Comparison of ENCODE assay signal across 31 mouse cellular contexts in genomic region chr13:34956901-34957300, GRCm38 (mm10). TPM values are rescaled to one million over a fixed set of nuclear protein-coding genes. Genes with fewer than 3 reads are reported as not detected.
A peak's percentile ranks its signal among the peaks of the same experiment; 100 is the strongest.
DNase-seq lines count a peak whose midpoint lies in the region; ATAC-seq and TF ChIP-seq lines count a peak whose summit lies in the region.
"Had no signal": no experiment of that assay in that cellular context is flagged by ENCODE, and none has a peak within 500 bp of the region (broad histone marks: within the 10 kb centered on the region; RNA-seq: fewer than 3 reads in every experiment).

No protein-coding gene starts in this region.

- TF ChIP-seq CTCF in liver, postnatal 0 days (IDR thresholded peaks at IDR 0.05; ENCODE audit: low read depth): no peak

- H3K9me3 ChIP-seq in liver, embryonic 11.5 days (ENCODE audit: control insufficient read depth, low read length): no peaks in the 10 kb centered on the region
- no peaks in the 10 kb centered on the region for H3K9me3 ChIP-seq in liver, postnatal 0 days (ENCODE audit: low read length)
- H3K9me3 ChIP-seq in hindbrain, embryonic 13.5 days: no peaks in the 10 kb centered on the region
- H3K9me3 ChIP-seq: forebrain, embryonic 13.5 days; limb, embryonic 12.5 days had no signal

- no peak overlapping the region for H3K4me3 ChIP-seq in liver, embryonic 11.5 days (ENCODE audit: low read depth, low read length)
- no peak overlapping the region for H3K4me3 ChIP-seq in liver, postnatal 0 days (ENCODE audit: low read depth, low read length)
- no peak overlapping the region for H3K4me3 ChIP-seq in hindbrain, embryonic 13.5 days
- H3K4me3 ChIP-seq: forebrain, embryonic 13.5 days; heart, adult 2 months; heart, embryonic 12.5 days; limb, embryonic 12.5 days had no signal

- WGBS in liver, embryonic 11.5 days: 76% methylated on average over 4 of the region's 4 CpGs
- 77% methylated on average over 4 of the region's 4 CpGs for WGBS in liver, postnatal 0 days (ENCODE audit: insufficient replicate concordance)
- WGBS in hindbrain, embryonic 13.5 days: 88% methylated on average over 4 of the region's 4 CpGs

- no peaks in the 10 kb centered on the region for H3K4me1 ChIP-seq in liver, embryonic 11.5 days (replicated peaks; ENCODE audit: control insufficient read depth, insufficient read depth, low read length)
- no peaks in the 10 kb centered on the region for H3K4me1 ChIP-seq in liver, postnatal 0 days (ENCODE audit: insufficient read depth)
- H3K4me1 ChIP-seq in hindbrain, embryonic 13.5 days (replicated peaks): no peaks in the 10 kb centered on the region
- H3K4me1 ChIP-seq: forebrain, embryonic 13.5 days; heart, embryonic 12.5 days; limb, embryonic 12.5 days had no signal

- peak; percentile 9 for DNase-seq in liver, embryonic 11.5 days (ENCODE audit: low spot score)
- no peak for DNase-seq in liver, postnatal 0 days
- DNase-seq in naive thymus-derived CD4-positive, alpha-beta T cell, adult 2 months (ENCODE audit: low read depth): peak; percentile 56
- peak; percentile 67 for DNase-seq in thymus, postnatal 14 days
- DNase-seq in lung, postnatal 36 days: no peak
- DNase-seq in cerebellum, postnatal 10 days: no peak
- DNase-seq: adrenal gland, adult 8-10 months; cerebellum, adult 2 months; cerebellum, postnatal 25 days; gastrocnemius, postnatal 36 days; heart, adult 2 months; heart, postnatal 14 days; kidney, adult 11 months; kidney, postnatal 14 days; layer of hippocampus, adult 9-11 months; midbrain, embryonic 14.5 days; right cerebral cortex, postnatal 25 days; spleen, adult 18-20 months had no signal

- no peak for ATAC-seq in liver, embryonic 11.5 days (replicated peaks; ENCODE audit: low FRiP score)
- ATAC-seq in liver, postnatal 0 days: no peak
- no peak for ATAC-seq in hindbrain, embryonic 13.5 days (ENCODE audit: low FRiP score)
- ATAC-seq: forebrain, embryonic 13.5 days; lung, postnatal 0 days had no signal

- no peak for TF ChIP-seq EP300 in liver, postnatal 0 days (IDR thresholded peaks at IDR 0.05; ENCODE audit: low read depth)

- no peak overlapping the region for H3K4me2 ChIP-seq in liver, embryonic 11.5 days
- H3K4me2 ChIP-seq in liver, postnatal 0 days (ENCODE audit: low read depth, low read length): no peak overlapping the region
- no peak overlapping the region for H3K4me2 ChIP-seq in hindbrain, embryonic 13.5 days
- H3K4me2 ChIP-seq: forebrain, embryonic 13.5 days; heart, embryonic 12.5 days; limb, embryonic 12.5 days had no signal

- H3K9ac ChIP-seq in liver, embryonic 11.5 days (ENCODE audit: low read depth, low read length): no peak overlapping the region
- H3K9ac ChIP-seq in liver, postnatal 0 days (replicated peaks): no peak overlapping the region
- no peak overlapping the region for H3K9ac ChIP-seq in hindbrain, embryonic 13.5 days
- H3K9ac ChIP-seq: forebrain, embryonic 13.5 days; heart, embryonic 12.5 days; limb, embryonic 12.5 days had no signal

- no peak overlapping the region for H3K27ac ChIP-seq in liver, embryonic 11.5 days (ENCODE audit: low read depth, low read length)
- no peak overlapping the region for H3K27ac ChIP-seq in liver, postnatal 0 days (ENCODE audit: low read depth)
- H3K27ac ChIP-seq in hindbrain, embryonic 13.5 days: no peak overlapping the region
- H3K27ac ChIP-seq: forebrain, embryonic 13.5 days; heart, adult 2 months; limb, embryonic 12.5 days; macrophage had no signal

- no peaks in the 10 kb centered on the region for H3K36me3 ChIP-seq in liver, embryonic 11.5 days (ENCODE audit: control insufficient read depth, insufficient read depth, low read length)
- no peaks in the 10 kb centered on the region for H3K36me3 ChIP-seq in liver, postnatal 0 days (replicated peaks; ENCODE audit: insufficient read depth, low read length)
- H3K36me3 ChIP-seq in hindbrain, embryonic 13.5 days: no peaks in the 10 kb centered on the region
- H3K36me3 ChIP-seq: heart, embryonic 12.5 days; limb, embryonic 12.5 days had no signal

- H3K27me3 ChIP-seq in liver, embryonic 11.5 days (replicated peaks; ENCODE audit: control insufficient read depth, insufficient read depth, low read length): no peaks in the 10 kb centered on the region
- no peaks in the 10 kb centered on the region for H3K27me3 ChIP-seq in liver, postnatal 0 days (ENCODE audit: insufficient read depth, low read length)
- no peaks in the 10 kb centered on the region for H3K27me3 ChIP-seq in hindbrain, embryonic 13.5 days
- H3K27me3 ChIP-seq: forebrain, embryonic 13.5 days; limb, embryonic 12.5 days had no signal

RNA-seq across cellular contexts. Expression of gene Eci3, which starts 6.7 kb away (rescaled TPM):
- 0.32 and 0.37 TPM in 2 replicates for polyA plus RNA-seq in liver, embryonic 11.5 days (2014; fragmentation: Nextera tagmentation; extraction: Ambion mirVana)
- 0.08 TPM in 1 of 2 replicates, not detected in the other for polyA plus RNA-seq in liver, postnatal 0 days (2015; fragmentation: Nextera tagmentation; extraction: Ambion mirVana)
- polyA plus RNA-seq in hindbrain, embryonic 13.5 days (2015; fragmentation: Nextera tagmentation; extraction: Ambion mirVana): 0.44 and 0.65 TPM in 2 replicates
- polyA plus RNA-seq: forebrain, embryonic 13.5 days; macrophage had no signal

RNA-seq across cellular contexts. Expression of gene 4933417A18Rik, which starts 32.7 kb away (rescaled TPM):
- polyA plus RNA-seq in liver, embryonic 11.5 days (2014; fragmentation: Nextera tagmentation; extraction: Ambion mirVana): not detected in 2 replicates
- polyA plus RNA-seq in liver, postnatal 0 days (2015; fragmentation: Nextera tagmentation; extraction: Ambion mirVana): not detected in 2 replicates
- not detected in 2 replicates for polyA plus RNA-seq in hindbrain, embryonic 13.5 days (2015; fragmentation: Nextera tagmentation; extraction: Ambion mirVana)
- polyA plus RNA-seq: cerebellum, adult 2 months; embryonic facial prominence, embryonic 11.5 days; forebrain, embryonic 13.5 days; heart, adult 2 months; heart, embryonic 12.5 days; hindbrain, embryonic 11.5 days; kidney, embryonic 14.5 days; limb, embryonic 12.5 days; liver, adult 2 months; liver, embryonic 16.5 days; lung, postnatal 0 days; macrophage; midbrain, embryonic 14.5 days; neural tube, embryonic 11.5 days; stomach, embryonic 16.5 days had no signal

RNA-seq across cellular contexts. Expression of gene Fam217a, which starts 32.8 kb away (rescaled TPM):
- polyA plus RNA-seq in liver, embryonic 11.5 days (2014; fragmentation: Nextera tagmentation; extraction: Ambion mirVana): 0.79 and 1.1 TPM in 2 replicates
- polyA plus RNA-seq in liver, postnatal 0 days (2015; fragmentation: Nextera tagmentation; extraction: Ambion mirVana): 0.15 and 0.34 TPM in 2 replicates
- 0.87 and 1.2 TPM in 2 replicates for polyA plus RNA-seq in hindbrain, embryonic 13.5 days (2015; fragmentation: Nextera tagmentation; extraction: Ambion mirVana)
- polyA plus RNA-seq: liver, adult 2 months; macrophage had no signal

Comparison
In these comparisons a context has a peak if more than half of its experiments do, and no peak if none do; other contexts are left out.
1. DNase-seq: peak in liver, embryonic 11.5 days (single experiment), naive thymus-derived CD4-positive, alpha-beta T cell, adult 2 months (single experiment) and thymus, postnatal 14 days (single experiment); none in liver, postnatal 0 days (single experiment), lung, postnatal 36 days (single experiment) and cerebellum, postnatal 10 days (0 of 2).